Mouse (Mus musculus) forebrain, embryonic 11.5 days (tissue): ENCODE results near the gene Fam219a. TPM values are rescaled to one million over a fixed set of nuclear protein-coding genes. Genes with fewer than 3 reads are reported as not detected.

ENCODE experiments used
- ATAC-seq: fragments of 200-750 bp; cut with Nextera tagmentation; replicated peaks from 2 replicates; pipeline ENCODE4 v1.8.0; 2017; ENCODE audit warnings: moderate TSS enrichment; ENCODE audit not compliant: low FRiP score
- DNase-seq: peaks from one replicate; pipeline ENCODE4 v3.0.0-alpha.2; 2017; ENCODE audit warnings: low spot score
- H3K27ac ChIP-seq: fragments of 300-500 bp; sonication (generic); 2 replicates; pipeline ENCODE4 v1.5.1; 2014; ENCODE audit warnings: low read depth, low read length
- H3K27me3 ChIP-seq: fragments of 300-500 bp; sonication (generic); 2 replicates; pipeline ENCODE4 v1.6.1; 2014; ENCODE audit warnings: mild to moderate bottlenecking, low read length, mixed read lengths; ENCODE audit not compliant: control insufficient read depth, insufficient read depth
- H3K36me3 ChIP-seq: fragments of 300-500 bp; sonication (generic); 2 replicates; pipeline ENCODE4 v1.6.1; 2014; ENCODE audit warnings: mild to moderate bottlenecking, low read length, moderate library complexity, mixed read lengths; ENCODE audit not compliant: control insufficient read depth, insufficient read depth
- H3K4me1 ChIP-seq: fragments of 300-500 bp; sonication (generic); replicated peaks from 2 replicates; pipeline ENCODE4 v1.6.1; 2014; ENCODE audit warnings: low read length, mixed read lengths; ENCODE audit not compliant: control insufficient read depth, insufficient read depth
- H3K4me2 ChIP-seq: fragments of 300-500 bp; sonication (generic); 2 replicates; pipeline ENCODE4 v1.6.1; 2014; ENCODE audit warnings: low read depth, mild to moderate bottlenecking, low read length, moderate library complexity, mixed read lengths; ENCODE audit not compliant: severe bottlenecking
- H3K4me3 ChIP-seq: fragments of 300-500 bp; sonication (generic); 2 replicates; pipeline ENCODE4 v1.5.1; 2014; ENCODE audit warnings: low read depth, low read length
- H3K9ac ChIP-seq: fragments of 300-500 bp; sonication (generic); 2 replicates; pipeline ENCODE4 v1.6.1; 2014; ENCODE audit warnings: low read length
- H3K9me3 ChIP-seq: fragments of 300-500 bp; sonication (generic); 2 replicates; pipeline ENCODE4 v1.6.1; 2016; ENCODE audit warnings: low read length, mixed read lengths; ENCODE audit not compliant: control insufficient read depth
- WGBS: fragments of 180-500 bp; shearing (Covaris S2); extraction: QIAGEN DNeasy Blood & Tissue Kit; methylation state at CpG from one replicate; pipeline ENCODE4 v1.1.7; 2014; 5-methylcytosine and 5-hydroxymethylcytosine counted together
- polyA plus RNA-seq: library from polyadenylated mRNA; unstranded; fragments of >200 nt; fragmentation: Nextera tagmentation; extraction: Ambion mirVana; gene quantifications from 2 replicates; pipeline ENCODE4 v1.2.1, GENCODE M21; 2014

Gene Fam219a
- polyA plus RNA-seq = 6.2 and 6.7 TPM in 2 replicates

DNA sequence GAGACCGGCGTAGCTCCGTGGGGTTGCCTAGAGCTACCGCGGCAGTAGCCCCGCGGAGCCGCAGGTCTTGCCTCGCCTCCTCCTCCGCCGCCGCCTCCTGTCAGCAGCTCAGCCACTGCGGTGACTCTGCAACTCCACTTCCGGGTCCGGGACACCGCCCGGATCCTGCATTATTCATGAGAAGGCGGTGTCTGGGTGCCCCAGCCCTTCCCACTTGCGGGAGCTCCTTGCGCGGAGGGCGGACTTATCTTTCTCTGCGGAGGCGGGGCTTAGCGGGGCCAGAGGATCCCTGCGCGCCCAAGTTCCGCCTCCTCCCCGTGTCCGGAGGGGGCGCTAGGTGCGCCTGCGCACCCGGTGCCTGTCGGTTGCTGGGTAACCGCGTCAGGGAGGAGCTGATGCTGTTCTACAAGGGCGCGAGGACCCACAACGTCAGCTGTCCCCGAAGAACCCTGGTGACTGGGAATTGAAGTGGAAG is at the start of gene Fam219a, which contains the start of gene Dnaic1:
Gene Fam219a (minus strand): TSS at position 128 of the 475 bp plus-strand sequence.
Gene Dnaic1 (plus strand): TSS at position 365 of the 475 bp plus-strand sequence.
- H3K27me3 ChIP-seq = peaks cover 3% of the 10 kb centered on the region; the same call in 1 of the 2 replicates
- peak; percentile 98 for ATAC-seq
- WGBS = under 1% methylated on average over 41 of the region's 41 CpGs

DNA sequence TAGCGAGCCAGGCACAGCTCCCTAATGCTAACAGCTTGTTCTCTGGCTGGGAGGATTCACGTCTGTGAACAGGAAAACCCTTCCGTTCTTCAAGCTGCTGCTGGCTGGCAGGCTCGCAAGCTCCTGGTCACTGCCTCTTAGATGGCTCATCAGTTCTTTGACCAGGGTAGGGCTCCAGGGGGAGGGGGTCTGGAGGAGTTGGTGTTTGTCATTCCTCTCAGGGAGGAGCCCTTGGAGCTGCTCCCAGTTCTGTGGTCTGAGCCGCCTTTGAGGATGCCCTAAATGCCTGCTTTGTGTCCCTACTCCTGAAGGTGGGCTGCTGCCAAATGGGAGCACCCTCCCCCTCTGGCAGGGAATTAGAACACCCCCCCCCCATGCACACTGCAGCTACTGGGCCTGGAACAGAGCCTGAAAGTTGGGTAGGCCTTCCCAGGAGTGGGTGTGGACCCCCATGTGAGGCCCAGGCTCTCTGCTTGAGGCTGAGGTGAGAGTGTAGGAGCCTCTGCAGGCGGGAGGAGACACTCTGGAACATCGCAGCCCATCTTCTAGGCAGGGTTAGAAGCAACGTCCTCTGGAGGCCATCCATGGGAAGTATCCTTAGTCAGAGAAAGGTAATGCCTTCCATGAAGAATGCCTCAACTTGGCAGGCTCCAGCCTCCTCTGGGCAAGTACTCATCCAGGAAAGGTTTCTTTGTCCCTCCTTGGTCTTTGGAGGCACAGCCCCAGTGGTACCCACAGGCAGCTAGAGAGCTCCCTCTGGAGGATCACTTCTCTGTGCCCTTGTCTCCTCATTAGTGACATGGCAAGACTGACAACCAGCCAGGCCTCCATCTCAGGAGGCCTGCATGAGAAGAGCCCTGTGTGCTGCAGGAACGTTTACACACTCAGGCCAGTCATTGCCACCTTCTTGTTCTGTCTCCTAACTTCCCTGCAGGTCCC is 46.6 kb upstream of the Fam219a start:
- WGBS = 74% methylated on average over 9 of the region's 9 CpGs

More for the DNA sequence above, at the start of gene Fam219a, which contains the start of gene Dnaic1:
- H3K4me3 ChIP-seq = peak within 1 kb of the TSS; percentile 70
- peak; percentile 98 for DNase-seq
- H3K9me3 ChIP-seq = no peaks in the 10 kb centered on the region
- H3K27ac ChIP-seq = peak within 1 kb of the TSS; percentile 73
- no peaks in the 10 kb centered on the region for H3K36me3 ChIP-seq
- peak within 1 kb of the TSS; percentile 89 for H3K4me2 ChIP-seq
- H3K4me1 ChIP-seq = peaks cover 17% of the 10 kb centered on the region; the same call in 1 of the 2 replicates
- peak within 1 kb of the TSS; percentile 69 for H3K9ac ChIP-seq

DNA sequence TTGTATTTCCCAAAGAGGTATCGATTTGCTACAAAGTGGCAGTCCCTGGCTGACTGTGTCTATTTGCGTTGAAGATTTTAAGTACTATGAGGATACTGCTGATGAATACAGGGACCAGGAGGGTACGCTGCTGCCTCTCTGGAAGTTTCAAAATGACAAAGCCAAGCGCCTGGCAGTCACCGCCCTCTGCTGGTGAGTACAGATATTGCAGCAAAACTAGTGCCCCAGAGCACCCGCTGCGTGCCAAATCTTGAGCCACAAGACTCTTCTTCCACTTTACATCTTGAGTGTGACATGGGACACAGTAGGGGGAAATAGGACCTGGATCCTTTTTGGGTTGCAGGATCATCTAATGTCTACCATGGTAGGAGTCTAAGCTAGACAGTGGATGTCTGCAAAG is 44.8 kb upstream of the Fam219a start:
- H3K4me3 ChIP-seq = no peak overlapping the region
- peak; percentile 88 for DNase-seq
- H3K4me1 ChIP-seq = peaks cover 18% of the 10 kb centered on the region
- H3K36me3 ChIP-seq = no peaks in the 10 kb centered on the region
- H3K27ac ChIP-seq = no peak overlapping the region
- 10% methylated on average over 7 of the region's 7 CpGs for WGBS
- no peak overlapping the region for H3K9ac ChIP-seq
- no peak overlapping the region for H3K4me2 ChIP-seq
- no peaks in the 10 kb centered on the region for H3K27me3 ChIP-seq
- no peaks in the 10 kb centered on the region for H3K9me3 ChIP-seq
- no peak for ATAC-seq

More for the DNA sequence above, 46.6 kb upstream of the Fam219a start:
- Histone ChIP-seq H3K27ac (no peak overlapping the region), H3K9ac (no peak overlapping the region; the same call in 1 of the 2 replicates), H3K4me1 (peaks cover 14% of the 10 kb centered on the region), H3K4me3 (no peak overlapping the region), H3K9me3 (no peaks in the 10 kb centered on the region), H3K36me3 (no peaks in the 10 kb centered on the region), H3K27me3 (no peaks in the 10 kb centered on the region; the same call in 1 of the 2 replicates), H3K4me2 (no peak overlapping the region)
- ATAC-seq = no peak
- no peak for DNase-seq

DNA sequence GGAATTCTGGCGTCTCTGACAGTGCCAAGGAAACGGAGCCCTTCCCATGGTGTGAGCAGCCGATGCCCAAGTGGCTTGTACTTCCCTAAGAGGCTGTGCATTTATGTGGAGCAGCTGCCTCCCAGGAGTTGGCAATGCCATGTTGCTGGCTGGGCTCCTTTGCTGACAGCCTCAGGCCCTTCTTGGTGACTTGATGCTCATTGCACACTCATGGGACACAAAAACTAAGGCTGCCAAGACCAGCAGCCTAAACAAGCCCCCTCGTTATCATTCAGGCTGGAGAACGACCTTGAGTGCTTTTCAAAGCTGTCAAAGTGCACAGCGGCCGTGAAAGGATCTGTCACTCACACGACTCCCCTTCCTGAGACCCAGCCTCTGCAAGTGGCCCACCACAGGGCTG is 42.8 kb upstream of the Fam219a start:
- Histone ChIP-seq H3K9me3 (no peaks in the 10 kb centered on the region), H3K4me1 (peaks cover 15% of the 10 kb centered on the region; the same call in 1 of the 2 replicates), H3K4me2 (0 out of 2 replicates have a peak overlapping the region, but pooled peaks have one; percentile 5), H3K36me3 (no peaks in the 10 kb centered on the region), H3K27ac (peak overlapping the region; percentile 73; the same call in 1 of the 2 replicates), H3K9ac (no peak overlapping the region), H3K4me3 (no peak overlapping the region), H3K27me3 (no peaks in the 10 kb centered on the region; the same call in 1 of the 2 replicates)
- DNase-seq (peak; percentile 66), ATAC-seq (peak; percentile 76)
- WGBS = 38% methylated on average over 8 of the region's 8 CpGs

DNA sequence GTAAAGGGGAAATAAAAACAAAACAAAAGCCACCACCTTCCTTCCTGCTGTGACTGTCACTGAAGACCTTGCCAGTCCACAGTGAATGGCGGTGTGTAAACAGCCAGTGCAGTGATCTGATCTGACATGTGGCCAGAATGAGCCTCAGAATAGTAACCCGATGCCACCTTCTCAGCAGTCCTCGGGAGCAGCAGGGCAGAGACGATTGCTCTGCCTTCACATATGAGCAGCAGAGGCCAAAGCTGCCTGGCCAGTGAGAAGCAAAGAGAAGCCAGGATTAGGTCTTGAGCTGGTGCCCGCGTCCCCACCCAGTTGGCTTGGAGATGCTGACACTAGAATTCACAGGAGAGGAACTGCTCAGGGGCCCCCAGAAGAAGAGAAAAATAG is 41.2 kb upstream of the Fam219a start:
- 45% methylated on average over 6 of the region's 6 CpGs for WGBS
- no peak overlapping the region for H3K27ac ChIP-seq
- no peak overlapping the region for H3K9ac ChIP-seq
- no peak overlapping the region for H3K4me2 ChIP-seq
- H3K27me3 ChIP-seq = no peaks in the 10 kb centered on the region; the same call in 1 of the 2 replicates
- peaks cover 15% of the 10 kb centered on the region; the same call in 1 of the 2 replicates for H3K4me1 ChIP-seq
- no peaks in the 10 kb centered on the region for H3K9me3 ChIP-seq
- no peak overlapping the region for H3K4me3 ChIP-seq
- DNase-seq = no peak
- no peak for ATAC-seq
- H3K36me3 ChIP-seq = no peaks in the 10 kb centered on the region

DNA sequence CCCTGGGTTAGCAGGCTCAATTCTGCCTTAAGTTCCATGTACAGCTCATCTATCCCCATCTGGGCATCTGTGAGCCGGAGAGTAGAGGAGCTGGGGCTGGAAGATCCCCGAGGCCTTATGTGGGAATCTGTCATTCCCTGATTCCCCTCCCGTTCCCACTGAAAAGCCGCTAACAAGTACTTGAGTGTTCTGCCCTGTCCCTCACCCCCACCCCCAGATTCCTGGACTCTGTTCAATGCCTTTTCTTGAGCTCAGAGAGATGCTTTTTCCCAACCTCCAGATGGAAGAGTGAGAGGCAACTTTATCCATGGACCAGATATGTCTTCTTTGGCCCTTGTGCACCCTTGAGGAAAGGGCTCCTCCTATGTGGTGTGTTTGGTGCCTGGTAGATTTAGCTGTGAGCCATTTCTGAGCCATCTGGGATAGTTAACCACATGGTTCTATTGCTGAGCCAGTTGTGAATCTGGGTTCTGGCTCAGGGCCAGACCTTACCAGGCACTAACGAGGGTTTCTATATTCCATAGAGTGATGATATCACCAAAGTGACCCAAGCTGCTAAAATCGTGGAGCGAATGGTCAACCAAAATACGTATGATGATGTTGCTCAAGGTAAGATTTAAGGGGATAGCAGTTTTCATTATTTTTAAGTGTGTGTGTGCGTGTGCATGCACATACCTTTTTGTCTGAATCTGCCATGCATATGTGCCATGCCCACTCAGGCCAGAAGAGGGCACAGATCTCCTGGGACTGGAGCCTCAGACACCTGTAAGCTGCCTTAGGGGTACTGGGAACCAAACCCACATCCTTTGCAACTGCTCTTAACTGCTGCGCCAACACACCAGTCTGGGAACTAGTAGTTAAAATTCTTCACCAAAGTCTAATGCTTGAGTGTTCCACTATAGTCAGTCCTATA is 40.6 kb upstream of the Fam219a start:
- H3K9me3 ChIP-seq = no peaks in the 10 kb centered on the region
- no peaks in the 10 kb centered on the region for H3K36me3 ChIP-seq
- H3K4me2 ChIP-seq = no peak overlapping the region
- H3K27me3 ChIP-seq = no peaks in the 10 kb centered on the region; the same call in 1 of the 2 replicates
- no peak overlapping the region for H3K27ac ChIP-seq
- DNase-seq (no peak), ATAC-seq (no peak)
- H3K4me3 ChIP-seq = no peak overlapping the region
- 83% methylated on average over 10 of the region's 10 CpGs for whole genome bisulfite sequencing
- peaks cover 15% of the 10 kb centered on the region; the same call in 1 of the 2 replicates for H3K4me1 ChIP-seq
- no peak overlapping the region for H3K9ac ChIP-seq

DNA sequence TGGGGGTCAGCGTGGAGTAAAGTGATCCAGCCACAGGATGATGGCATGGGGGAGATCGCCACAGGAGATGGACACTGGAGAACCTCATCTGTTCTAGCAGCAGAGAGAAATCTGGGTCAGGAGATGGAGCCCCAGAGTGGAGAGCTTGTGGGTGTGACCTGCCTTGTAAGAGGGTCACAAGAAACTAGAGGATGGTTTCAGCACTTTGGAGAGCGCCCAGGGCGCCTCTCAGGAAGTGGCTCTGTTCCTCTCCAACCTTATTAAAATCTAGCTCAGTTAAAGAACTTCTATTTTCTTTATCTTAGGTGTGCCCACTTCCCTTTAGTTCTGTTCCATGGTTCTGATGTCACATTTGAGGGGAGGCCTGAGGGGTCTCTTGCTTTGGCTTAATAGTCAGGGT is 37.4 kb upstream of the Fam219a start:
- H3K4me3 ChIP-seq = no peak overlapping the region
- no peaks in the 10 kb centered on the region for H3K9me3 ChIP-seq
- no peak overlapping the region for H3K9ac ChIP-seq
- H3K27me3 ChIP-seq = no peaks in the 10 kb centered on the region; the same call in 1 of the 2 replicates
- H3K27ac ChIP-seq = no peak overlapping the region
- no peak for ATAC-seq
- peak; percentile 72 for DNase-seq
- H3K36me3 ChIP-seq = no peaks in the 10 kb centered on the region
- 39% methylated on average over 4 of the region's 4 CpGs for WGBS
- H3K4me2 ChIP-seq = no peak overlapping the region
- peaks cover 4% of the 10 kb centered on the region; the same call in 1 of the 2 replicates for H3K4me1 ChIP-seq
